Mouse (Mus musculus) myocyte (in vitro differentiated cells): Measurements from ENCODE around the gene Smim24. TPM values are rescaled to one million over a fixed set of nuclear protein-coding genes. Genes with fewer than 3 reads are reported as not detected.

Experiments used
- H3K27me3 ChIP-seq: one replicate; pipeline ENCODE4 v1.6.1; 2011; ENCODE audit not compliant: control insufficient read depth, insufficient read depth, insufficient read length
- H3K36me3 ChIP-seq: one replicate; pipeline ENCODE4 v1.6.1; 2011; ENCODE audit not compliant: control insufficient read depth, insufficient read depth
- H3K4me2 ChIP-seq: one replicate; pipeline ENCODE4 v1.6.1; 2011; ENCODE audit warnings: low read depth, control low read depth
- H3K4me3 ChIP-seq: one replicate; pipeline ENCODE4 v1.5.1; 2011; ENCODE audit warnings: mild to moderate bottlenecking, control low read depth, moderate library complexity
- H3K79me2 ChIP-seq: one replicate; pipeline ENCODE4 v1.6.1; 2011; ENCODE audit not compliant: control insufficient read depth, insufficient read depth
- H3ac ChIP-seq: one replicate; pipeline ENCODE4 v1.6.1; 2011; ENCODE audit not compliant: control insufficient read depth, insufficient read length
- CEBPB ChIP-seq: IDR thresholded peaks from 2 replicates; pipeline ENCODE4 v1.6.1; 2011; ENCODE audit warnings: mild to moderate bottlenecking, moderate library complexity; ENCODE audit not compliant: poor library complexity, insufficient read depth, severe bottlenecking
- E2F4 ChIP-seq: IDR thresholded peaks from one replicate; pipeline ENCODE4 v1.6.1; 2011; ENCODE audit warnings: mild to moderate bottlenecking, control low read depth, moderate library complexity; ENCODE audit not compliant: insufficient read depth
- MAX ChIP-seq: IDR thresholded peaks from one replicate; pipeline ENCODE4 v1.6.1; 2011; ENCODE audit warnings: low read depth, mild to moderate bottlenecking, control low read depth
- MYOD1 ChIP-seq, 3 experiments: IDR thresholded peaks; one replicate each; pipeline ENCODE4 v1.6.1; 2011; ENCODE audit warnings: control low read depth in 2 of 3, low read depth in 2 of 3, mild to moderate bottlenecking in 2 of 3, moderate library complexity in 1 of 3; ENCODE audit not compliant: insufficient read length in 2 of 3, control insufficient read depth in 1 of 3
- MYOG ChIP-seq, 3 experiments: IDR thresholded peaks; one replicate each; pipeline ENCODE4 v1.6.1; 2011; ENCODE audit warnings: control low read depth in 2 of 3, low read depth in 2 of 3, mild to moderate bottlenecking in 2 of 3; ENCODE audit not compliant: insufficient read length in 2 of 3, control insufficient read depth in 1 of 3, insufficient read depth in 1 of 3
- POLR2A ChIP-seq: IDR thresholded peaks from one replicate; pipeline ENCODE4 v1.6.1; 2011; ENCODE audit warnings: low read depth, mild to moderate bottlenecking, control low read depth, moderate library complexity; ENCODE audit not compliant: insufficient read length
- POLR2AphosphoS2 ChIP-seq: IDR thresholded peaks from one replicate; pipeline ENCODE4 v1.6.1; 2011; ENCODE audit warnings: low read depth, control low read depth; ENCODE audit not compliant: insufficient read length
- REST ChIP-seq: IDR thresholded peaks from one replicate; pipeline ENCODE4 v1.6.1; 2011; ENCODE audit warnings: mild to moderate bottlenecking, control low read depth, moderate library complexity; ENCODE audit not compliant: insufficient read depth, insufficient read length
- SRF ChIP-seq: IDR thresholded peaks from one replicate; pipeline ENCODE4 v1.6.1; 2011; ENCODE audit warnings: low read depth; ENCODE audit not compliant: control insufficient read depth, insufficient read length
- TCF12 ChIP-seq: IDR thresholded peaks from one replicate; pipeline ENCODE4 v1.6.1; 2011; ENCODE audit warnings: mild to moderate bottlenecking, control low read depth; ENCODE audit not compliant: poor library complexity, insufficient read depth, severe bottlenecking
- TCF3 ChIP-seq: IDR thresholded peaks from one replicate; pipeline ENCODE4 v1.6.1; 2011; ENCODE audit warnings: low read depth, control low read depth; ENCODE audit not compliant: insufficient read length
- USF1 ChIP-seq: IDR thresholded peaks from one replicate; pipeline ENCODE4 v1.6.1; 2011; ENCODE audit warnings: low read depth, mild to moderate bottlenecking, control low read depth, moderate library complexity
- polyA plus RNA-seq: library from polyadenylated mRNA; unstranded; fragments of >200 nt; fragmentation: generic; extraction: Trizol; gene quantifications from one replicate; pipeline ENCODE4 v1.2.1, GENCODE M21; 2012; ENCODE audit warnings: missing spikeins

The Smim24 gene
- polyA plus RNA-seq, 1 experiment, result 0.30 TPM

DNA sequence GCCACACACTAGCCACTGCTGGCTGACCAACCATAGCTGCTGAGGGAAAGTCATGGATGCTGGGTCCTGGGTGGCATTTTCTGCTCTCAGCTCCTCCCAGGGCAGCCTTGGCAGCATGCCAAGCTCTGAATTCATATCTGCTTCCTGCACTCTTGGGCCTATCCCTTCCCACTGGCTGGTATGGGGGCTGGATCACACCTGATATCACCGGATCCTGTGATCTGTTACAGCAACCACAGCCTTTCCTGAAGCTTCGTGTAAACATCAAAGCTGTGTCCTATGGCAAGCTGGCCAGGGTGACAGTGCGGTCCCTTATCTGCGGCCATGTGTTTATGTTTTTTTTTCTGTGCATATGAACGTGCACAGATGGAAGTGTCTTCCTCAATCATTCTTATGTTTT, 10.8 kb upstream of the Smim24 start:
- Histone ChIP-seq H3K27me3 (no peaks in the 10 kb centered on the region), H3K4me2 (no peak overlapping the region), H3K36me3 (peaks cover 8% of the 10 kb centered on the region)

DNA sequence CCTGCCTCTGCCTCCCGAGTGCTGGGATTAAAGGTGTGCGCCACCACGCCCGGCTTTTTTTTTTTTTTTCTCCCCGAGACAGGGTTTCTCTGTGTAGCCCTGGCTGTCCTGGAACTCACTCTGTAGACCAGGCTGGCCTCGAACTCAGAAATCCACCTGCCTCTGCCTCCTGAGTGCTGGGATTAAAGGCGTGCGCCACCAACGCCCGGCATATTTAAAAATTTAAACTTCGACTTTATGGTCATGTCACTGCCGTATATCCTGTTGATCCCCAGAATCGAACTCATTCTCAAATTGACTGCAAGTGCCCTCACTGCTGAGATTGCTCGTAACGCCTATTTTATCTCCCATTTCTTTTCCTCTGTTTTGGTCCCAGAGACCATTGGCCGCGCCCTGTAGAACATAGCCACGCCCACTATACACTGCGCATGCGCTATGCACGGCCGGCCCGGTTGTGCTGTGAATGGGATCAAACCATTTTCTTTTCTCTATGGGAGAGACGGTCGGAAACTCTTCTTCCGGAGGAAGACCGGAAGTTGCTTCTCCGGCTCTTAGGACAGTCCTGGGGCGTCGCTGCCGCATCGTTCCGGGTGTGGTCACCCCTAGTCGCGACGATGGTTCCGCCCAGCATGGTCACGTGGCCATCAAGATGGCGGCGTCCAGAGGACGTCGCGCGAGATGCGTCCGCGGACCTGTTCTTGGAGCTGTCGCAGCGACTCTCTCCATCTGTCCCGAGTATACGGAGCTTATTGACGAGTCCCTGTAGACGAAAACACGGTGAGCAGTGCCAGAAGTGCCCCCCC, 8.8 kb upstream of the Smim24 start, which contains the start of the genes Dohh and Gm48551:
Dohh (plus strand) TSS at position 627 of the 803 bp plus-strand sequence.
Gm48551 (plus strand) TSS at position 665 of the 803 bp plus-strand sequence.
- peak within 1 kb of the TSS; percentile 88 for H3K4me2 ChIP-seq
- peaks cover 16% of the 10 kb centered on the region for H3K79me2 ChIP-seq
- peak within 1 kb of the TSS; percentile 95 for H3K4me3 ChIP-seq
- no peak for TF ChIP-seq MYOD1 (IDR thresholded peaks at IDR 0.05; ENCODE audit: control insufficient read depth in 1 of 3, insufficient read length in 2 of 3, low read depth in 2 of 3)
- peak in 1 of 3 experiments; percentile 35 for TF ChIP-seq MYOG (IDR thresholded peaks at IDR 0.05; ENCODE audit: control insufficient read depth in 1 of 3, insufficient read depth in 1 of 3, insufficient read length in 2 of 3, low read depth in 2 of 3)
- peak; percentile 99 for TF ChIP-seq USF1
- TF ChIP-seq TCF3, result no peak
- peak; percentile 17 for TF ChIP-seq REST
- peak; percentile 87 for TF ChIP-seq POLR2A
- TF ChIP-seq POLR2AphosphoS2, result peak; percentile 47
- TF ChIP-seq MAX, result no peak
- peak; percentile 84 for TF ChIP-seq SRF
- H3K27me3 ChIP-seq, result no peaks in the 10 kb centered on the region
- peak within 1 kb of the TSS; percentile 55 for H3ac ChIP-seq
- peaks cover 12% of the 10 kb centered on the region for H3K36me3 ChIP-seq

More for the DNA sequence above, 10.8 kb upstream of the Smim24 start:
- no peak overlapping the region for H3K4me3 ChIP-seq
- no peak overlapping the region for H3ac ChIP-seq
- peaks cover 26% of the 10 kb centered on the region for H3K79me2 ChIP-seq
- TF ChIP-seq TCF3 (no peak), E2F4 (no peak), POLR2AphosphoS2 (no peak), CEBPB (no peak), MYOD1 (IDR thresholded peaks at IDR 0.05; ENCODE audit: control insufficient read depth in 1 of 3, insufficient read length in 2 of 3, low read depth in 2 of 3) (no peak), REST (no peak), POLR2A (no peak), USF1 (no peak), MYOG (IDR thresholded peaks at IDR 0.05; ENCODE audit: control insufficient read depth in 1 of 3, insufficient read depth in 1 of 3, insufficient read length in 2 of 3, low read depth in 2 of 3) (no peak), SRF (no peak), MAX (no peak)

DNA sequence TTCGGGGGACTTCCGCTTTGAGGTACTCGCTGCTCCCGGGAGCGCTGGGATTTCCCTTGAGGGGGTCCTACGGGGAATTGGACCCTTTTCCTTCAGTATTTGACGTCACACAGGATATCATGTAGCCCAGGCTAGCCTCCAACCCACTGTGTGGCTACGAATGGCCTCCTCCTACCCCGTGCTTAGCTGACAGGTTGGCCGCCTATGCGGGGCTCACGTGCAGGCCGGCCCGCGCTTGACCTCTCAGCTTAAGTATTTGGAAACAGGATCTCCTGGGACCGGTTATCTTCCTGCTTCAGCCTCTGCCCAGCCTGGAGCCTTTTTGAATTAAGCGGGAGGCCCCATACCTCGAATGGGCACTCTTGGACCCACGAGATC, 8.3 kb upstream of the Smim24 start:
- H3K4me3 ChIP-seq, result peak overlapping the region; percentile 95
- peaks cover 17% of the 10 kb centered on the region for H3K36me3 ChIP-seq
- no peaks in the 10 kb centered on the region for H3K27me3 ChIP-seq
- peak overlapping the region; percentile 88 for H3K4me2 ChIP-seq
- peaks cover 16% of the 10 kb centered on the region for H3K79me2 ChIP-seq
- H3ac ChIP-seq, result peak overlapping the region; percentile 55
- no peak for TF ChIP-seq POLR2A
- peak; percentile 14 for TF ChIP-seq POLR2AphosphoS2

DNA sequence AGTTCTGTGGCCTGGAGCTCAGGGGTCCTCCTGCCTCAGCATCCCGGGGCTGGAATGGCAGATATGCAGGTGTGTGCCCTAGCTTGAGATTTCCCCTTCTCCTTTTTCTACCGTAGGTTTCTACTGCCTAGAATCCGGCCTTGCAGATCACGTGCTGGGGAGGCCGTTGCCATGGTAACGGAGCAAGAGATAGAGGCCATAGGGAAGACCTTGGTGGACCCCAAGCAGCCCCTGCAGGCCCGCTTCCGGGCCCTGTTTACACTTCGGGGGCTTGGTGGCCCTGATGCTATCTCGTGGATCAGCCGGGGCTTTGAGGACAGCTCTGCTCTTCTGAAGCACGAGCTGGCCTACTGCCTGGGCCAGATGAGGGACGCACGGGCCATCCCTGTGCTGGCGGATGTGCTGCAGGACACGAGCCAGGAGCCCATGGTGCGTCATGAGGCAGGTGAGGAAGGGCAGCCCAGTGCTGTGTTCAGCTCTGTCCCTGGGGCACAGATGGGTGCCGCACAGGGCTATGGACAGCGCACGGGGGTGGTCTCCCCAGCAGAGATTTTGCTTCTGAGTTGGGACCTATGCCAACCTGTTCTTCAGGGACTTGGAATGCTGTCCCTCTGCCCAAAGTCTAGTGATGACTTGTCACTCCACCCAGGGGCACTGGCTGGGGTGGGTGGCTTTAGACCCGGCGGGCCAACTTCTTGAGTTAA, 7.1 kb upstream of the Smim24 start:
- no peaks in the 10 kb centered on the region for H3K27me3 ChIP-seq
- H3K4me3 ChIP-seq, result peak overlapping the region; percentile 95
- peaks cover 16% of the 10 kb centered on the region for H3K79me2 ChIP-seq
- TF ChIP-seq TCF3, result no peak
- TF ChIP-seq USF1, result no peak
- TF ChIP-seq SRF, result no peak
- TF ChIP-seq CEBPB, result no peak
- TF ChIP-seq POLR2A, result no peak
- H3K4me2 ChIP-seq, result peak overlapping the region; percentile 88
- peaks cover 17% of the 10 kb centered on the region for H3K36me3 ChIP-seq
- H3ac ChIP-seq, result peak overlapping the region; percentile 55

DNA sequence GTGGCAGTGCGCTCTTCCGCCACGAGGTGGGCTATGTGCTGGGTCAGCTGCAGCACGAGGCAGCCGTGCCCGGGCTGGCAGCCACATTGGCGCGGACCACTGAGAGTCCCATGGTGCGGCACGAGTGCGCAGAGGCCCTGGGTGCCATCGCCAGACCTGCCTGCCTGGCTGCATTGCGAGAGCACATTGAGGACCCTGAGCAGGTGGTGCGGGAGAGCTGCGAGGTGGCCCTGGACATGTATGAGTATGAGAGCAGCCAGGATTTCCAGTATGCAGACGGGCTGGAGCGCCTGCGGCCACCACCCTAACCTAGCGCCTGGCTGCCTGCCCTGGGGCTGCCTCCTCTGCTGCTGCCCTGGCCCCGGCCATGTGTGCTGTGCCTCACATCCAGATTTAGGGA, 5.1 kb upstream of the Smim24 start:
- no peak overlapping the region for H3K4me2 ChIP-seq
- H3K27me3 ChIP-seq, result no peaks in the 10 kb centered on the region
- no peak overlapping the region for H3K4me3 ChIP-seq
- TF ChIP-seq MYOG (IDR thresholded peaks at IDR 0.05; ENCODE audit: control insufficient read depth in 1 of 3, insufficient read depth in 1 of 3, insufficient read length in 2 of 3, low read depth in 2 of 3) (no peak), CEBPB (no peak), MAX (no peak), USF1 (no peak), SRF (no peak), E2F4 (no peak), TCF3 (no peak), REST (no peak), TCF12 (no peak), POLR2AphosphoS2 (no peak), MYOD1 (IDR thresholded peaks at IDR 0.05; ENCODE audit: control insufficient read depth in 1 of 3, insufficient read length in 2 of 3, low read depth in 2 of 3) (no peak), POLR2A (no peak)
- H3K79me2 ChIP-seq, result peaks cover 16% of the 10 kb centered on the region
- peaks cover 17% of the 10 kb centered on the region for H3K36me3 ChIP-seq
- no peak overlapping the region for H3ac ChIP-seq
